Mouse (Mus musculus): Measurements from ENCODE around the gene Cped1.

DNA sequence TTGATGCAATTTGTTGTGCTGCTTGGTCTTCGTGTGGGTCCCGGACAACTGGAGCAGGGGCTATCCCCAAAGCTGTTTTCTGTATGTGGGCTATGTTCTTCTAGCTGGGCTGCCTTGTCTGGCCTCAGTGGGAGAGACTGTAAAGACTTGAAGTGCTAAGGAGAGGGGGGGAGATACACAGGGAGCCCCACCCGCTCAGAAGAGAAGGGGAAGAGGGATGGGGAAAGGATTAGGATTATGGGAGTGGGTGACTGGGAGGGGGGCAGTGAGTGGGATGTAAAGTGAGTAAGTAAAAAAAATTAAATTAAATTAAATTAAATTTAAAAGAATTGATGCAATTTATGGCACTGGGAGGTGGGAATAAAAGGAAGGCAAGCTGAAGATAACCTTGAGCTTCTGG is 50.2 kb downstream of the Cped1 start:
- TF ChIP-seq POLR2AphosphoS2 (IDR thresholded peaks at IDR 0.05; ENCODE audit: insufficient read length, low read depth) (no peak), USF1 (IDR thresholded peaks at IDR 0.05; ENCODE audit: low read depth) (no peak), POLR2A (IDR thresholded peaks at IDR 0.05; ENCODE audit: insufficient read length, low read depth) (no peak), MYOG (IDR thresholded peaks at IDR 0.05; ENCODE audit: control insufficient read depth in 1 of 3, insufficient read depth in 1 of 3, insufficient read length in 2 of 3, low read depth in 2 of 3) (no peak), MYOD1 (IDR thresholded peaks at IDR 0.05; ENCODE audit: control insufficient read depth in 1 of 3, insufficient read length in 2 of 3, low read depth in 2 of 3) (no peak), TCF12 (IDR thresholded peaks at IDR 0.05; ENCODE audit: insufficient read depth, poor library complexity, severe bottlenecking) (no peak), CEBPB (IDR thresholded peaks at IDR 0.05; ENCODE audit: insufficient read depth, poor library complexity, severe bottlenecking) (no peak), MAX (IDR thresholded peaks at IDR 0.05; ENCODE audit: low read depth) (no peak), REST (IDR thresholded peaks at IDR 0.05; ENCODE audit: insufficient read depth, insufficient read length) (no peak), E2F4 (IDR thresholded peaks at IDR 0.05; ENCODE audit: insufficient read depth) (no peak), SRF (IDR thresholded peaks at IDR 0.05; ENCODE audit: control insufficient read depth, insufficient read length, low read depth) (no peak), TCF3 (IDR thresholded peaks at IDR 0.05; ENCODE audit: insufficient read length, low read depth) (no peak)
